In genomic region chr16:3909118-3909517, GRCm38 (mm10) we compare ENCODE assay signal across 8 mouse cellular contexts. TPM values are rescaled to one million over a fixed set of nuclear protein-coding genes. Genes with fewer than 3 reads are reported as not detected.
DNase-seq lines count a peak whose midpoint lies in the region; ATAC-seq and TF ChIP-seq lines count a peak whose summit lies in the region.

No protein-coding gene starts in this region.

- TF ChIP-seq POLR2A in ES-Bruce4 (IDR thresholded peaks at IDR 0.05; ENCODE audit: insufficient read depth, low read length), result no peak

- peaks cover 6% of the 10 kb centered on the region for H3K4me1 ChIP-seq in heart, embryonic 12.5 days (replicated peaks)
- H3K4me1 ChIP-seq in ES-Bruce4 (ENCODE audit: control insufficient read depth, insufficient read depth, low read length), result no peaks in the 10 kb centered on the region
- peaks cover 15% of the 10 kb centered on the region for H3K4me1 ChIP-seq in forebrain, embryonic 16.5 days (replicated peaks; ENCODE audit: control insufficient read depth, insufficient read depth, low read length)

- H3K36me3 ChIP-seq in heart, embryonic 12.5 days, result peaks cover 53% of the 10 kb centered on the region
- 0 out of 2 replicates have a peak, but pooled peaks cover 4% of the 10 kb centered on the region for H3K36me3 ChIP-seq in ES-Bruce4 (ENCODE audit: control insufficient read depth, insufficient read depth, low read length, poor library complexity, severe bottlenecking)
- H3K36me3 ChIP-seq in forebrain, embryonic 16.5 days (ENCODE audit: control insufficient read depth, insufficient read depth), result peaks cover 20% of the 10 kb centered on the region
- H3K36me3 ChIP-seq in macrophage (ENCODE audit: inconsistent target), result peaks cover 8% of the 10 kb centered on the region; the same call in 1 of the 2 replicates

- peak overlapping the region; percentile 84 for H3K9ac ChIP-seq in heart, embryonic 12.5 days
- peak overlapping the region; percentile 41 for H3K9ac ChIP-seq in ES-Bruce4 (ENCODE audit: low read depth, poor library complexity, severe bottlenecking)
- H3K9ac ChIP-seq in forebrain, embryonic 16.5 days (replicated peaks; ENCODE audit: low read depth, low read length), result peak overlapping the region; percentile 79

- no peak for TF ChIP-seq EP300 in ES-Bruce4 (IDR thresholded peaks at IDR 0.05; ENCODE audit: insufficient read depth, low read depth, low read length)

- H3K79me2 ChIP-seq in macrophage (ENCODE audit: inconsistent target), result no peaks in the 10 kb centered on the region

- intact Hi-C loops in left cerebral cortex, postnatal 10 days (cut with DNase I), result loop anchor here (10.0 kb wide), 1 partner anchor 164 kb away; the partner anchor contains the start of gene Zfp263

- H3K9me3 ChIP-seq in heart, embryonic 12.5 days (replicated peaks), result no peaks in the 10 kb centered on the region
- H3K9me3 ChIP-seq in ES-Bruce4 (replicated peaks; ENCODE audit: control insufficient read depth, insufficient read depth, low read length, poor library complexity, severe bottlenecking), result no peaks in the 10 kb centered on the region
- H3K9me3 ChIP-seq in forebrain, embryonic 16.5 days (ENCODE audit: control insufficient read depth, low read length), result no peaks in the 10 kb centered on the region

- 10% methylated on average over 20 of the region's 20 CpGs for WGBS in heart, embryonic 12.5 days
- 6% methylated on average over 20 of the region's 20 CpGs for WGBS in forebrain, embryonic 16.5 days
- WGBS in macrophage (ENCODE audit: missing documents), result under 1% methylated on average over 20 of the region's 20 CpGs

- TF ChIP-seq CTCF in ES-Bruce4 (IDR thresholded peaks at IDR 0.05; ENCODE audit: low read depth, low read length), result no peak

- H3K27me3 ChIP-seq in heart, embryonic 12.5 days (replicated peaks), result no peaks in the 10 kb centered on the region
- H3K27me3 ChIP-seq in ES-Bruce4 (ENCODE audit: control insufficient read depth, insufficient read depth, low read length, poor library complexity, severe bottlenecking), result no peaks in the 10 kb centered on the region
- no peaks in the 10 kb centered on the region for H3K27me3 ChIP-seq in forebrain, embryonic 16.5 days (replicated peaks; ENCODE audit: control insufficient read depth, insufficient read depth, low read length)

- peak overlapping the region; percentile 87 for H3K4me2 ChIP-seq in heart, embryonic 12.5 days
- peak overlapping the region; percentile 79 for H3K4me2 ChIP-seq in forebrain, embryonic 16.5 days (ENCODE audit: low read length)

- peak overlapping the region; percentile 72 for H3K4me3 ChIP-seq in heart, embryonic 12.5 days
- peak overlapping the region; percentile 56 for H3K4me3 ChIP-seq in ES-Bruce4 (ENCODE audit: low read depth, low read length)
- peak overlapping the region; percentile 75 for H3K4me3 ChIP-seq in forebrain, embryonic 16.5 days (replicated peaks; ENCODE audit: low read length)
- H3K4me3 ChIP-seq in macrophage (ENCODE audit: inconsistent target), result peak overlapping the region; percentile 69

- H3K27ac ChIP-seq in heart, embryonic 12.5 days (ENCODE audit: poor library complexity, severe bottlenecking), result peak overlapping the region; percentile 56
- H3K27ac ChIP-seq in ES-Bruce4 (ENCODE audit: insufficient read depth, low read length) (no peak overlapping the region), macrophage (0 out of 2 replicates have a peak overlapping the region, but pooled peaks have one; percentile 64)
- peak overlapping the region; percentile 79 for H3K27ac ChIP-seq in forebrain, embryonic 16.5 days (ENCODE audit: low read length)

- DNase-seq in heart, postnatal 4 days, result no peak
- DNase-seq in spleen, adult 18-20 months, result no peak
- no peak for DNase-seq in left cerebral cortex, postnatal 10 days (ENCODE audit: extremely low spot score in 1 of 2, low spot score in 2 of 2)
- DNase-seq in urinary bladder, postnatal 36 days (ENCODE audit: low spot score in 2 of 2), result no peak

- ATAC-seq in heart, embryonic 12.5 days (ENCODE audit: insufficient number of reproducible peaks, low FRiP score), result no peak
- ATAC-seq in forebrain, embryonic 16.5 days, result no peak

RNA-seq across cellular contexts. Expression of gene Cluap1, which starts 0.5 kb away (rescaled TPM):
- 13.5 and 16.6 TPM in 2 replicates for polyA plus RNA-seq in heart, embryonic 12.5 days (2016; fragmentation: Nextera tagmentation; extraction: Ambion mirVana)
- total RNA-seq in heart, postnatal 4 days (2021), result 10 to 100 TPM; 11.7 to 11.8 TPM
- polyA plus RNA-seq in ES-Bruce4 (2011; ENCODE audit: insufficient read depth, insufficient read length, low read depth, missing spikeins) (17.3 and 18.4 TPM in 2 replicates), macrophage (2018) (6.1 to 9.4 TPM (median 7.9 TPM) in 3 replicates)
- 41.0 and 43.4 TPM in 2 replicates for polyA plus RNA-seq in forebrain, embryonic 16.5 days (2015; fragmentation: Nextera tagmentation; extraction: Ambion mirVana)
- 10 to 100 TPM in 18 of 26 experiments, 1 to 10 TPM in 8; 3.2 to 34.3 (median 19.6) TPM for total RNA-seq in macrophage (2018; cell fraction: chromatin; rRNA removed)
- total RNA-seq in macrophage (2018; cell fraction: cytosol; rRNA removed), result 1 to 10 TPM; 3.7 to 9.8 (median 7.3) TPM
- 10 to 100 TPM in 14 of 26 experiments, 1 to 10 TPM in 12; 1.9 to 18.3 (median 10.2) TPM for total RNA-seq in macrophage (2018; cell fraction: nucleus; rRNA removed)
- 10 to 100 TPM; 35.1 to 35.9 TPM for total RNA-seq in left cerebral cortex, postnatal 10 days (2021)

RNA-seq across cellular contexts. Expression of gene 1700037C18Rik, which starts 0.6 kb away (rescaled TPM):
- 6.5 and 7.9 TPM in 2 replicates for polyA plus RNA-seq in heart, embryonic 12.5 days (2016; fragmentation: Nextera tagmentation; extraction: Ambion mirVana)
- total RNA-seq in heart, postnatal 4 days (2021), result 1 to 10 TPM; 5.8 to 6.9 TPM
- polyA plus RNA-seq in ES-Bruce4 (2011; ENCODE audit: insufficient read depth, insufficient read length, low read depth, missing spikeins) (1.6 and 2.7 TPM in 2 replicates), macrophage (2018) (1.4 to 3.0 TPM (median 2.9 TPM) in 3 replicates)
- 12.0 and 13.4 TPM in 2 replicates for polyA plus RNA-seq in forebrain, embryonic 16.5 days (2015; fragmentation: Nextera tagmentation; extraction: Ambion mirVana)
- total RNA-seq in macrophage (2018; cell fraction: chromatin; rRNA removed), result 1 to 10 TPM in 23 of 26 experiments, under 1 TPM in 3; 0.78 to 6.6 (median 2.3) TPM
- total RNA-seq in macrophage (2018; cell fraction: cytosol; rRNA removed), result 1 to 10 TPM; 2.0 to 5.4 (median 3.8) TPM
- 1 to 10 TPM in 25 of 26 experiments, under 1 TPM in 1; 0.54 to 7.0 (median 3.0) TPM for total RNA-seq in macrophage (2018; cell fraction: nucleus; rRNA removed)
- 1 to 10 TPM; 5.7 to 8.0 TPM for total RNA-seq in left cerebral cortex, postnatal 10 days (2021)

RNA-seq across cellular contexts. Expression of gene Gm20695, which starts 24.7 kb away (rescaled TPM):
- 1.5 TPM in 1 of 2 replicates, not detected in the other for polyA plus RNA-seq in heart, embryonic 12.5 days (2016; fragmentation: Nextera tagmentation; extraction: Ambion mirVana)
- 1 to 10 TPM in 1 of 2 experiments, not detected in 1; 1.4 TPM for total RNA-seq in heart, postnatal 4 days (2021)
- polyA plus RNA-seq in ES-Bruce4 (2011; ENCODE audit: insufficient read depth, insufficient read length, low read depth, missing spikeins), result not detected in 2 replicates
- 2.1 and 3.3 TPM in 2 replicates for polyA plus RNA-seq in forebrain, embryonic 16.5 days (2015; fragmentation: Nextera tagmentation; extraction: Ambion mirVana)
- 1 to 10 TPM in 13 of 26 experiments, not detected in 13; 1.4 to 3.6 (median 2.2) TPM for total RNA-seq in macrophage (2018; cell fraction: chromatin; rRNA removed)
- under 1 TPM in 19 of 26 experiments, not detected in 7; 0.15 to 0.96 (median 0.44) TPM for total RNA-seq in macrophage (2018; cell fraction: cytosol; rRNA removed)
- total RNA-seq in macrophage (2018; cell fraction: nucleus; rRNA removed), result 1 to 10 TPM in 8 of 26 experiments, under 1 TPM in 2, not detected in 16; 0.91 to 2.8 (median 1.4) TPM
- 1.2 TPM in 1 of 3 replicates, not detected in the others for polyA plus RNA-seq in macrophage (2018)
- total RNA-seq in left cerebral cortex, postnatal 10 days (2021), result under 1 TPM in 1 of 2 experiments, not detected in 1; 0.60 TPM

RNA-seq across cellular contexts. Expression of gene Zfp597, which starts 24.8 kb away (rescaled TPM):
- polyA plus RNA-seq in heart, embryonic 12.5 days (2016; fragmentation: Nextera tagmentation; extraction: Ambion mirVana), result 6.5 and 7.8 TPM in 2 replicates
- 10 to 100 TPM; 12.4 to 15.5 TPM for total RNA-seq in heart, postnatal 4 days (2021)
- polyA plus RNA-seq in ES-Bruce4 (2011; ENCODE audit: insufficient read depth, insufficient read length, low read depth, missing spikeins) (6.4 and 6.9 TPM in 2 replicates), macrophage (2018) (4.2 to 8.0 TPM (median 6.2 TPM) in 3 replicates)
- 14.0 and 17.5 TPM in 2 replicates for polyA plus RNA-seq in forebrain, embryonic 16.5 days (2015; fragmentation: Nextera tagmentation; extraction: Ambion mirVana)
- total RNA-seq in macrophage (2018; cell fraction: chromatin; rRNA removed), result 10 to 100 TPM in 15 of 26 experiments, 1 to 10 TPM in 11; 6.1 to 25.0 (median 10.5) TPM
- total RNA-seq in macrophage (2018; cell fraction: cytosol; rRNA removed), result 10 to 100 TPM in 11 of 26 experiments, 1 to 10 TPM in 15; 4.8 to 12.7 (median 9.6) TPM
- 10 to 100 TPM in 22 of 26 experiments, 1 to 10 TPM in 4; 7.4 to 32.0 (median 14.0) TPM for total RNA-seq in macrophage (2018; cell fraction: nucleus; rRNA removed)
- total RNA-seq in left cerebral cortex, postnatal 10 days (2021), result 10 to 100 TPM; 31.7 to 32.6 TPM

RNA-seq across cellular contexts. Expression of gene Naa60, which starts 36.9 kb away (rescaled TPM):
- polyA plus RNA-seq in heart, embryonic 12.5 days (2016; fragmentation: Nextera tagmentation; extraction: Ambion mirVana), result 36.1 and 41.1 TPM in 2 replicates
- 10 to 100 TPM; 44.3 to 55.1 TPM for total RNA-seq in heart, postnatal 4 days (2021)
- 37.2 and 41.4 TPM in 2 replicates for polyA plus RNA-seq in ES-Bruce4 (2011; ENCODE audit: insufficient read depth, insufficient read length, low read depth, missing spikeins)
- polyA plus RNA-seq in forebrain, embryonic 16.5 days (2015; fragmentation: Nextera tagmentation; extraction: Ambion mirVana), result 87.6 and 89.4 TPM in 2 replicates
- 100 to 1,000 TPM in 3 of 26 experiments, 10 to 100 TPM in 23; 15.2 to 104 (median 48.8) TPM for total RNA-seq in macrophage (2018; cell fraction: chromatin; rRNA removed)
- 10 to 100 TPM; 49.5 to 86.1 (median 69.7) TPM for total RNA-seq in macrophage (2018; cell fraction: cytosol; rRNA removed)
- total RNA-seq in macrophage (2018; cell fraction: nucleus; rRNA removed), result 100 to 1,000 TPM in 7 of 26 experiments, 10 to 100 TPM in 19; 26.6 to 156 (median 58.8) TPM
- 62.3 to 107 TPM (median 75.6 TPM) in 3 replicates for polyA plus RNA-seq in macrophage (2018)
- 100 to 1,000 TPM; 128 to 141 TPM for total RNA-seq in left cerebral cortex, postnatal 10 days (2021)
